Mouse (Mus musculus): ENCODE measurements at regions not wholly inside any gene's neighbourhood (a gene's known extent, or its start where the extent isn't known, plus 50 kb on each side); places are given as distances from the start of the nearest gene placed in this dataset.

- Histone ChIP-seq H3K27me3 (ENCODE audit: control insufficient read depth, insufficient read depth, low read length) (no peaks in the 10 kb centered on the region), H3K36me3 (ENCODE audit: control insufficient read depth, insufficient read depth, low read length) (no peaks in the 10 kb centered on the region), H3K27ac (ENCODE audit: low read length) (no peak overlapping the region), H3K4me2 (replicated peaks; ENCODE audit: low read depth, low read length) (no peak overlapping the region), H3K9ac (replicated peaks; ENCODE audit: low read depth, low read length) (no peak overlapping the region), H3K9me3 (ENCODE audit: control insufficient read depth, low read depth, low read length) (no peaks in the 10 kb centered on the region), H3K4me3 (ENCODE audit: low read depth, low read length) (no peak overlapping the region), H3K4me1 (ENCODE audit: control insufficient read depth, insufficient read depth, low read length) (no peaks in the 10 kb centered on the region)
- ATAC-seq (ENCODE audit: insufficient number of reproducible peaks, insufficient read depth, low FRiP score, low read depth) = no peak
These were observed 2780.0 kb upstream of the 5930422O12Rik start for GRCm38 (mm10) chr8:30648497-30648896.

DNA sequence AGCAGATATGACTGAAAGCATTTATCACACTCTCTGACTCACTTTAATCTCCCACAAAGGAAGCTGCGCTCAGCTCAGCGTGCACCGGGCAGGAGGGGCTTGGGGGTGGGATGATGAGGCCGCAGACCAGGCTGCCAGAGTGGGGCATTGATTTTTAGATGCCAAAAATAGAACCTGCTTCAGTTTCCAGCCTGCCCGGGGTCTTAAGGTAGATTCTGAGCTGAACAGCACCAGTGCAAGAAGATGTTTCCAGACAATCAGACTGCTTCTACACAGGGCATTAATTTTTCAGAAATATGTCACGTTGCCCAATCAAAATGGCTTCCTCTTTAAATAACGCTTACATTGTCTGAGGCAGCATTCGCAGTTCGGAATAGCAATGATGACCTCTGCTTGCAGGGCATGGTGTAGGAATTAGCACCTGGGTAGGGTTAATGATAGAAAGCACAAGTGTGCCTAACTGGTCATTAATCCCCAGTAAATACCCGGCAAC, 2772.7 kb upstream of the 5930422O12Rik start:
- no peak for ATAC-seq (ENCODE audit: insufficient number of reproducible peaks, insufficient read depth, low FRiP score, low read depth)
- no peaks in the 10 kb centered on the region for H3K27me3 ChIP-seq (ENCODE audit: control insufficient read depth, insufficient read depth, low read length)
- no peak overlapping the region for H3K27ac ChIP-seq (ENCODE audit: low read length)
- no peak overlapping the region for H3K4me2 ChIP-seq (replicated peaks; ENCODE audit: low read depth, low read length)
- H3K36me3 ChIP-seq (ENCODE audit: control insufficient read depth, insufficient read depth, low read length) = no peaks in the 10 kb centered on the region
- H3K9me3 ChIP-seq (ENCODE audit: control insufficient read depth, low read depth, low read length) = no peaks in the 10 kb centered on the region
- WGBS = 56% methylated on average over 10 of the region's 10 CpGs
- no peaks in the 10 kb centered on the region for H3K4me1 ChIP-seq (ENCODE audit: control insufficient read depth, insufficient read depth, low read length)
- H3K9ac ChIP-seq (replicated peaks; ENCODE audit: low read depth, low read length) = no peak overlapping the region
- no peak overlapping the region for H3K4me3 ChIP-seq (ENCODE audit: low read depth, low read length)

DNA sequence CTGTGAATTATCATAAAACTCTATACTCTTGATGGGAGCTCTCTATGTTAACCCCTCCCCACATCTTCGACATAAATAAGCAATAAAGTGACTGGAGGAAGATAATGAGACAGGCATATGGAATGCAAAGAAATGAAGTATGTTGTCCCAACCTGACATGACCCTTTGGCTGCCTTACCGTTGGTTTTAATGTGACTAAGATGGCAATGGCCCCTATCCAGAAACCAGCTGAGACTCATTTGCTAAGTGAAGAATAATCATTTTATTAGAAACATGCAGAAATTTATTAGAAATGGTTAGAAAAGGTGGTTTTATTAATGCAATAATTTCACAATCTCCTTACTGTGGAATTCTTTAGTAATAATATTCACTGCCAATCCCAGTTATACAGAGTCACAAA, 2767.2 kb upstream of the 5930422O12Rik start:
- H3K4me3 ChIP-seq (ENCODE audit: low read depth, low read length) = no peak overlapping the region
- no peaks in the 10 kb centered on the region for H3K9me3 ChIP-seq (ENCODE audit: control insufficient read depth, low read depth, low read length)
- H3K4me2 ChIP-seq (replicated peaks; ENCODE audit: low read depth, low read length) = no peak overlapping the region
- no peaks in the 10 kb centered on the region for H3K27me3 ChIP-seq (ENCODE audit: control insufficient read depth, insufficient read depth, low read length)
- no peak for ATAC-seq (ENCODE audit: insufficient number of reproducible peaks, insufficient read depth, low FRiP score, low read depth)
- no peak overlapping the region for H3K27ac ChIP-seq (ENCODE audit: low read length)
- H3K9ac ChIP-seq (replicated peaks; ENCODE audit: low read depth, low read length) = no peak overlapping the region
- H3K4me1 ChIP-seq (ENCODE audit: control insufficient read depth, insufficient read depth, low read length) = no peaks in the 10 kb centered on the region
- no peaks in the 10 kb centered on the region for H3K36me3 ChIP-seq (ENCODE audit: control insufficient read depth, insufficient read depth, low read length)
- 50% methylated on average over 2 of the region's 2 CpGs for WGBS

DNA sequence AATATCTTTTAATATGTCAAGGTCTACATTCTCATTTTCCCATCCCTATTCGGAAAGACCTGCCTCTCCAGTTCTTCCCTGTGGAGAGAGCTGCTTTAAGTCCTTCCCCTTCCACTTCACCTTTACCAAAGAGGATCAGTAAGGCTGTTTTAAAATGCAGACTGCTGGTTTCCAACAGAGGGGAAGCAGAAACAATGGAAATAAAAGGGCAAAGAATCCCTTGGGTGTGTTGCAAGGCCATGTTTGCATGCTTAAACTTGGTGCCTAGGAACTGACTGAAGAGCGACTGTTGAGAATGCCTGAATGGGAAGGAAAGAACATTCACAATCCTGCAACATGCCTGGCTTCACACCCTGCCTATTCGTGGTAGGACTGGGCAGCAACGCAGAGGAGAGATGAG, 2759.1 kb upstream of the 5930422O12Rik start:
- Histone ChIP-seq H3K4me1 (ENCODE audit: control insufficient read depth, insufficient read depth, low read length) (no peaks in the 10 kb centered on the region), H3K36me3 (ENCODE audit: control insufficient read depth, insufficient read depth, low read length) (no peaks in the 10 kb centered on the region), H3K9ac (replicated peaks; ENCODE audit: low read depth, low read length) (no peak overlapping the region), H3K4me3 (ENCODE audit: low read depth, low read length) (no peak overlapping the region), H3K9me3 (ENCODE audit: control insufficient read depth, low read depth, low read length) (no peaks in the 10 kb centered on the region), H3K27me3 (ENCODE audit: control insufficient read depth, insufficient read depth, low read length) (no peaks in the 10 kb centered on the region), H3K27ac (ENCODE audit: low read length) (no peak overlapping the region), H3K4me2 (replicated peaks; ENCODE audit: low read depth, low read length) (no peak overlapping the region)
- no peak for ATAC-seq (ENCODE audit: insufficient number of reproducible peaks, insufficient read depth, low FRiP score, low read depth)
- 61% methylated on average over 4 of the region's 4 CpGs for WGBS

GRCm38 (mm10) chr8:30677423-30677822, 2751.1 kb upstream of the 5930422O12Rik start:
- Histone ChIP-seq H3K4me1 (ENCODE audit: control insufficient read depth, insufficient read depth, low read length) (no peaks in the 10 kb centered on the region), H3K27ac (ENCODE audit: low read length) (no peak overlapping the region), H3K4me2 (replicated peaks; ENCODE audit: low read depth, low read length) (no peak overlapping the region), H3K27me3 (ENCODE audit: control insufficient read depth, insufficient read depth, low read length) (no peaks in the 10 kb centered on the region), H3K36me3 (ENCODE audit: control insufficient read depth, insufficient read depth, low read length) (no peaks in the 10 kb centered on the region), H3K9me3 (ENCODE audit: control insufficient read depth, low read depth, low read length) (no peaks in the 10 kb centered on the region), H3K9ac (replicated peaks; ENCODE audit: low read depth, low read length) (no peak overlapping the region), H3K4me3 (ENCODE audit: low read depth, low read length) (no peak overlapping the region)
- no peak for ATAC-seq (ENCODE audit: insufficient number of reproducible peaks, insufficient read depth, low FRiP score, low read depth)
- WGBS = 89% methylated on average over 1 of the region's 1 CpGs

GRCm38 (mm10) chr8:30682169-30682568, 2746.3 kb upstream of the 5930422O12Rik start:
- H3K36me3 ChIP-seq (ENCODE audit: control insufficient read depth, insufficient read depth, low read length) = no peaks in the 10 kb centered on the region
- ATAC-seq (ENCODE audit: insufficient number of reproducible peaks, insufficient read depth, low FRiP score, low read depth) = no peak
- 54% methylated on average over 3 of the region's 3 CpGs for WGBS
- H3K4me3 ChIP-seq (ENCODE audit: low read depth, low read length) = no peak overlapping the region
- H3K9me3 ChIP-seq (ENCODE audit: control insufficient read depth, low read depth, low read length) = no peaks in the 10 kb centered on the region
- no peak overlapping the region for H3K4me2 ChIP-seq (replicated peaks; ENCODE audit: low read depth, low read length)
- H3K27ac ChIP-seq (ENCODE audit: low read length) = no peak overlapping the region
- no peaks in the 10 kb centered on the region for H3K27me3 ChIP-seq (ENCODE audit: control insufficient read depth, insufficient read depth, low read length)
- no peaks in the 10 kb centered on the region for H3K4me1 ChIP-seq (ENCODE audit: control insufficient read depth, insufficient read depth, low read length)
- H3K9ac ChIP-seq (replicated peaks; ENCODE audit: low read depth, low read length) = no peak overlapping the region

DNA sequence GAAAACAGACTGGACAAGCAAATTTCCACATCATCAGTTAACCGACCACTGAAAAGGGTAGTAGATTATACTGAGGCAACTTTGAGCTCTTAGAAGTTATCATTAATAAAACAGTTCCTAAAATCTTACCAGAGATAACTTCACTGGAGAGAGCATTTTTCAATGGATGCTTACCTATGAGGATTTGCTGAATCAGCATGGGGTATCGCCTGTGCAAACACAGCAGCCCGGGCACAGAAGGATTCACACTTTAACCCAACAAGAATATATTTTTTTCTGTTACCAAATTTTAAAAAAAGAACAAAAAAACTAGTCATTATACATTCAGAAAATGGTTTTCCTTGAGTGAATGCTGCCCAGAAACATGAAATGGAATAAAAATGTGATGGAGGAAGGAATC, 2742.0 kb upstream of the 5930422O12Rik start:
- Histone ChIP-seq H3K27me3 (ENCODE audit: control insufficient read depth, insufficient read depth, low read length) (no peaks in the 10 kb centered on the region), H3K36me3 (ENCODE audit: control insufficient read depth, insufficient read depth, low read length) (no peaks in the 10 kb centered on the region), H3K9me3 (ENCODE audit: control insufficient read depth, low read depth, low read length) (no peaks in the 10 kb centered on the region), H3K4me3 (ENCODE audit: low read depth, low read length) (no peak overlapping the region), H3K4me2 (replicated peaks; ENCODE audit: low read depth, low read length) (no peak overlapping the region), H3K4me1 (ENCODE audit: control insufficient read depth, insufficient read depth, low read length) (no peaks in the 10 kb centered on the region), H3K9ac (replicated peaks; ENCODE audit: low read depth, low read length) (no peak overlapping the region), H3K27ac (ENCODE audit: low read length) (no peak overlapping the region)
- 78% methylated on average over 3 of the region's 3 CpGs for WGBS
- ATAC-seq (ENCODE audit: insufficient number of reproducible peaks, insufficient read depth, low FRiP score, low read depth) = no peak

- H3K36me3 ChIP-seq (ENCODE audit: control insufficient read depth, insufficient read depth, low read length) = no peaks in the 10 kb centered on the region
- H3K9me3 ChIP-seq (ENCODE audit: control insufficient read depth, low read depth, low read length) = no peaks in the 10 kb centered on the region
- no peaks in the 10 kb centered on the region for H3K4me1 ChIP-seq (ENCODE audit: control insufficient read depth, insufficient read depth, low read length)
- no peak overlapping the region for H3K27ac ChIP-seq (ENCODE audit: low read length)
- no peak overlapping the region for H3K4me3 ChIP-seq (ENCODE audit: low read depth, low read length)
- 61% methylated on average over 3 of the region's 3 CpGs for WGBS
- H3K9ac ChIP-seq (replicated peaks; ENCODE audit: low read depth, low read length) = no peak overlapping the region
- H3K27me3 ChIP-seq (ENCODE audit: control insufficient read depth, insufficient read depth, low read length) = no peaks in the 10 kb centered on the region
- peak; percentile 90 for ATAC-seq (ENCODE audit: insufficient number of reproducible peaks, insufficient read depth, low FRiP score, low read depth)
- H3K4me2 ChIP-seq (replicated peaks; ENCODE audit: low read depth, low read length) = no peak overlapping the region
These were observed 2734.4 kb upstream of the 5930422O12Rik start for GRCm38 (mm10) chr8:30694126-30694525.

GRCm38 (mm10) chr8:30716643-30717042, 2711.9 kb upstream of the 5930422O12Rik start:
- H3K9ac ChIP-seq (replicated peaks; ENCODE audit: low read depth, low read length) = no peak overlapping the region
- WGBS = 90% methylated on average over 1 of the region's 1 CpGs
- H3K4me3 ChIP-seq (ENCODE audit: low read depth, low read length) = no peak overlapping the region
- no peaks in the 10 kb centered on the region for H3K36me3 ChIP-seq (ENCODE audit: control insufficient read depth, insufficient read depth, low read length)
- H3K4me2 ChIP-seq (replicated peaks; ENCODE audit: low read depth, low read length) = no peak overlapping the region
- H3K27ac ChIP-seq (ENCODE audit: low read length) = no peak overlapping the region
- no peaks in the 10 kb centered on the region for H3K4me1 ChIP-seq (ENCODE audit: control insufficient read depth, insufficient read depth, low read length)
- H3K27me3 ChIP-seq (ENCODE audit: control insufficient read depth, insufficient read depth, low read length) = no peaks in the 10 kb centered on the region
- ATAC-seq (ENCODE audit: insufficient number of reproducible peaks, insufficient read depth, low FRiP score, low read depth) = no peak
- no peaks in the 10 kb centered on the region for H3K9me3 ChIP-seq (ENCODE audit: control insufficient read depth, low read depth, low read length)

Measured in stomach, embryonic 14.5 days (tissue).